Mouse (Mus musculus): ENCODE results near the gene Hs2st1.

DNA sequence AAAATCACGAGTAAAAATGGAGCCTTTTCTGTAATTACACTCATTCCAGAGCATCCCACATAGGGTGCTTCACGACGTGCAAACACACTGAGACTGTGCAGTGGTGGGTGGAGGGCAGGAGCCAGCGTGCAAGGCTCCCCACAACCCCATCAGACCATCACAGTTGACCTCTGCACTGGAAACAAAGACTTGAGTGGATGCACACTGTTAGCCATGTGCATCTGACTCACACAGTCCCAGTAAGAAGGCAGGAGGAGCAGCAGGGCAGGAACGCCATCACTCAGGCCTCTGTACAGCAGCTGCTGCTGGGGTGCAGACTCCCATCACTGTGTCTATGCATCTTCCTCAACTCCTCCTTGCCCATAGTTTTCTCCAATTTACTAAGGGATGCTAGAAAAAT is 75.1 kb downstream of the Hs2st1 start:
- TF ChIP-seq POLR2A (IDR thresholded peaks at IDR 0.05; ENCODE audit: insufficient read depth, low read depth, low read length), result no peak
- no peak for TF ChIP-seq CTCF (IDR thresholded peaks at IDR 0.05; ENCODE audit: insufficient read depth, low read depth, low read length)

All from olfactory bulb, adult 2 months (tissue).